Mouse (Mus musculus) small intestine, adult 2 months (tissue): ENCODE data around the gene Tmem245.

Experiments
- CTCF ChIP-seq: fragments of 200-500 bp; IDR thresholded peaks from 2 replicates; pipeline ENCODE4 v1.5.1; 2012; ENCODE audit warnings: low read depth, mild to moderate bottlenecking, control low read depth, inconsistent platforms, low read length, moderate library complexity, mixed read lengths; ENCODE audit not compliant: insufficient replicate concordance, insufficient read length; ENCODE audit errors: extremely low read depth
- POLR2A ChIP-seq: fragments of 200-500 bp; IDR thresholded peaks from 2 replicates; pipeline ENCODE4 v1.6.1; 2012; ENCODE audit warnings: low read depth, mild to moderate bottlenecking, control low read depth, inconsistent platforms, low read length, moderate library complexity

- no peak for TF ChIP-seq CTCF
- no peak for TF ChIP-seq POLR2A
Measured at GRCm38 (mm10) chr4:56850724-56851123, 96.5 kb downstream of the Tmem245 start.
